Mouse (Mus musculus) CD4-positive, CD25-positive, alpha-beta regulatory T cell, adult 4 months (primary cell): ENCODE results near the gene Cavin4. TPM values are rescaled to one million over a fixed set of nuclear protein-coding genes. Genes with fewer than 3 reads are reported as not detected.

Experiments
- ATAC-seq: one replicate; pipeline ENCODE4 v1.8.0; 2017
- polyA plus RNA-seq, 2 experiments: library from polyadenylated mRNA; unstranded; fragments of 100-300 nt; shearing (Covaris generic); gene quantifications; one replicate each; pipeline ENCODE4 v1.2.1; 2017

Gene Cavin4
- polyA plus RNA-seq, result not detected

DNA sequence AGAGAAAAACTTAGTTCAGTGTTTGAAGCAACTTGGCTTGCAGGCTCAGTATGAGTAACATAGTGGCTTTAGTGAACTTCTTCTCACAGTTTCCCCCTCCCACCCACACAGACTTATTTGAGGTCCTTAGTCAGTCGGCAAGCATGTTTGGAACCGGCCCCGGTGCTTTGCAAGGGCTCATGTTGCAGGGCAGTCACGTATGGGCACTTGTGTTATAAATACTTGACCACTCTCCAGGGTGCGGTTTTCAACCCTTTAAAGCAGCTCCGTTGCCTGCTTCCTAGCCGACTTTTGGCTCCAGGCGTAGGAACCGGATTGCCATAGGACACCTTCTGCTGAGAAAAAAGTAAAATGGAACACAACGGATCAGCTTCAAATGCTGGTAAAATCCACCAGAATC lies at the start of gene Cavin4:
Gene Cavin4, plus strand, starts transcription at position 244 of the 400 bp plus-strand sequence.
- no peak for ATAC-seq

DNA sequence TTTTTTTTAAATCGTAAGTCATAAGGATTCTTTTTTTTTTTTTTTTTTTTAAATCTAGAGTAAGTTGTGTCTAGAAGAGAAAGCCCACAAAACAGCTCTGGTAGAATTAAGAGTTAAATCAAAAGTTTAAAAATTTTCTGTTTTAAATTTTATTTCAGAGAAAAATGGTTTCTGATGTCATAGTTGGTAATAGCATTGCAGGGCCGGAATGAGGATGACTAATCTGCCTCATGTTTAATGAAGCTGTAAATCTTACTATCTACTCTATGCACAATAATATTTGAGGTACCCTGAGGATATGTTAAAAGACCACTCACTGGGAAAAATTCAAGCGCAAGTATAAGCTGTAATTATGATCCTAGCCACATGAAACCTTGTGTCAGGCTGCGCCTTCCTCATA lies 47.8 kb upstream of the Cavin4 start:
- ATAC-seq, result no peak

DNA sequence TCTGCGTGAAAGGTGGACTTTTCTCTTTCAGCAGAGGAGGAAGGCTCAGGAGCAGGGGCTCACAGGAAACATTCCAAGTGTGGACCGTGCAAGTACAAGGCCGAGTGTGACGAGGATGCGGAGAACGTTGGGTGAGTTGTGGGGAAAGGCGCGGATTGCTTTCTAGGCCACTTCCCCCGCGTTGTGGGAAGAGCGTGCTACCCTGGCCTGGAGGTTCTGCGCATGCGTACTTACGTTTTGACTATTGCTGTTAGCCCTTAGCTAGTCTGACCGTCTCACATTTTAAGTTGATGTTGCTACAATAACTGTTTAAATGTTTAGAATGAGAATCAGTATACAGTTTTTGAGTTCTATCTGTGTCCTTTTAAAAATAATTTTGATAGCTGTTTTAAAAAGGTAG lies 46.1 kb upstream of the Cavin4 start:
- ATAC-seq, result no peak

DNA sequence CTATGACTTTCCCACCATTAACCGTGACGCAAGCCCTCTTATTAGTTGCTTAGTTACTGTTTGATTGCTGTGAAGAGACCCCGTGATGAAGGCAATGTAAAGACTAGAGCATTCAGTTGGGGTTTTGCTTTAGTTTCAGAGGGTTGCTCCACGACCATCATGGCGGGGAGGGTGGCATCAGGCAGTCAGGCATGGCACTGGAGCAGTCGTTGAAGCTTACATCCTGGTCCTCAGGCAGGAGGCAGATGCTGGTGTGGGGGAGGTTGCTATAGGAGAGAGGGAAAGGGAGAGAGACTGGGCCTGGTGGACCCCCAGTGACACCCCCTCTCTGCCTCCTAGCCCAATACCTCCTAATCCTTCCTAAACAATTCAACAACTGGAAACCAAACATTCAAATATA lies 43.2 kb upstream of the Cavin4 start:
- ATAC-seq, result no peak

DNA sequence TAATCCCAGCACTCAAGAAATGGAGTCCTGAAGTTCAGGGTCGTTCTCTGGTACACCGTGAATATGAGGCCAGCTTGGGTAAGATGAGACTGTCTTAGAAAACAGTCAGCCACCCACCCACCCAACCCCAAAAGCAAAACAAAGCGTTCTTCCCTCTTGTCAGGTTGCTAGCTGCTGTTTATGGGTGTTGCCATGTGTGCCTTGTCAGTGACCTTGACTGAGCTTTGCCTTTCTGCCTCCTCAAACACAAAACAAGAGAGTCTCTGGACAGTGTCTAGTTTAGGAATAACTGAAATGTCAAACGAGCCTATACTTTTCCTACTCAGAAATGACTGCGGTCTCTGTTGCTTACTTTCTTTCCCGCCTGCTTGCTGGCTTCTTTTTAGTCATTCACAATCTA lies 41.1 kb upstream of the Cavin4 start:
- no peak for ATAC-seq

DNA sequence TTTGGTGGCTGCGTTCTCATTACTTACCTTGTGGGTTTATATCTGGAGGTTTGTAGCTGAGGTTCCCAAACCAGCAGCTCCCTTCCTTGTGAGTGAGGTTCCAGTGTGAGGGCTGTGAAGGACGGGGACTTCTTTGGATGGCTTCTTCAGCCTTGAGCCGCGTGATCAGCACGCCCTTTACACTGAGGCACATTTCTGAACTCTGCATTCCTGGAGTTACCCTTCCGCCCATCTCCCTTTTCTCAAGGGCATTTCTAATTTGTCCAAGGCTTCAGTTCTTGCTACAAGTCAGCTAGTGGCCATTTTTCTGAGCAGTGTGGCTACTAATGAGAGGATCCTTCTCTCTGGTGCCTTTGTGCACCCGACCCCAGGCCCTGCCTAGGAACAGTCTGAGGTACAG lies 40.4 kb upstream of the Cavin4 start:
- no peak for ATAC-seq

DNA sequence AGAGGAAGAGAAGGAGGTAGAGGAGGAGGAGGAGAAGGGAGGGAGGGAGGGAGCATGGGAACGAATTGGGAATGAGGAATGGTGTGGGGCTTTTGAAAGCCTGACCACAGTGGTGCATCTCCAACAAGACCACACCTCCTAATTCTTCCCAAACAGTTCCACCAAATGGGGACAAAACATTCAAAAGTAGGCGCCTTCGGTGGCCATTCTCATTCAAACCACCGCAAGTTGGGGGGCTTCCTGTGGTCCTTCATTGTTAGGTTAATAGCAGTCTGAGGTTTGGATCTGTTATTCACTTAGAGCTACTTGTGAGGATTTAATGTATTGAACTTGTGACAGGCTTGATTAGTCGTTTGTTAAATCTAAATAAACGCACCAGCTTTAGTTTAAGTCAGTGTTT lies 38.4 kb upstream of the Cavin4 start:
- ATAC-seq, result no peak

DNA sequence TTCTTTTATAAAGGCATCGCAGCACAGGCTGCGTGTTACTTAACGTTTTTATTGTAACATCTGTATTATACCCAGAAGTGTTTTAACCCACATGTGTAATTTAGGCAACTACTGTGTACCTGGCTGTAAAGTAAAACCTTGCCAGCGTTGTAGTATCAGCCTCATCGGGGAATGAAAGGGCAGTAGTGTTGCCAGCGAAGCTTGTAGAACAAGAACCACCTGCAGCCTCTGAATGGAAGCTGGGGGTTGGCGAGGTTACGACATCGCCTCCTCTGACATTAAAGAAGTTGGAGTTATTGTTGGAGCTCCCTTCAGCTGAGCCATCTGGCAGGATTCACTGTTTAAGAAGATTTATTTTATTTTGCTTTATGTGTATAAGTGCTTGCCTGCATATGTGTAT lies 37.5 kb upstream of the Cavin4 start:
- no peak for ATAC-seq

DNA sequence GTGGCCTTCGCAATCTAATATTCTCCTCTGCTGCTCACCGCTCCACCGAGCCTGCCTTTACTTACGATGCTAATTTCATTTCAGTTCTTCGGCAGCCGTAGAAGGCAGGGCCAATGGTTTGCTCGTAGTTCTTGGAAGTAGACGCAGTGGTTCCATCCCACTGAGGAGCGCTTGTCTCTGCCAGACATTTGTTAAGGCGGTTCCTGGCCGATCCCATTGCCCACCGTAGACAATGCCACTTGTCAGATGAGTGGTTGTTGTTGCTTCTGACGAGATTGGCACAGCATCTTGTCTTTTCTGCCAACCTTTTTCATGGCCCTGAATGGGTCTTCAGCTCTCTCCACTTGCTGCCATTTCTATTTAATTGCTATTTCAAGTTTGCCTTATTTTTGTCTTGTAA lies 33.9 kb upstream of the Cavin4 start:
- no peak for ATAC-seq

DNA sequence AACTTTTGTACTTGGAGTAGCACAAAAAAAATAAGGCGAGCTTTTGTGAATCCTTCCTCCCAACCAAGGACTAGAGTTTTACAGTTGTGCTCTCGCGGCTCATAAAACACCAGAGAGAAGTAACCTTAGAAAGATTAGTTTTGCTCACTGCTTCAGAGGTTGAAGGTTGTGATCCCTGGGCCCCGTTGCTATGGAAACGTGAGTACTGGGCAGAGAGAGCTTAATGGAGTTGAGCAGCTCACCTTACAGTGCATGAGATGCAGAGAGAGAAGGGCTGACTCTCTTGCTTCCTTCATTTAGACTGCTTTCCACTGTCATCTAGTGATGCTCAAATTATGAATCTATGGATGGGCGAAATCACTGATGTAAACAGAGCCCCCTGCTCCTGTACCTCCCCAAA lies 29.8 kb upstream of the Cavin4 start:
- ATAC-seq, result no peak

DNA sequence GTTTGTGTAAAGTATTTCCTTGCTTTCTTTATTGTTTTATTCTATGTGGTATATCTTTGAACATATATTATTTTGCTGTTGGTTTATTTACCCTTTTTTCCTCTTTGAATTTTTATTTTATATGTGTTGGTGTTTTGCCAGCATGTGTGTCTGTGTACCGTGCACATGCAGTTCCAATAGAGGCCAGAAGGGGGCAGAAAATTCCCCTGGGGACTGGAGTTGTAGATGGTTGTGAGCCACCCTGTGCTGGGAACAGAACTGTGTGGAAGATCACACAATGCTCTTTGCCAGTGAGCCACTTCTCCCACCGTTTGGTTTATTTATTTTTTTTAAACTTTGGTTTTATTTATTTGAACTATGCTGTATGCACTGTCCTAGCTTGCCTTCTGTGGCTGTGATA lies 29.3 kb upstream of the Cavin4 start:
- no peak for ATAC-seq

DNA sequence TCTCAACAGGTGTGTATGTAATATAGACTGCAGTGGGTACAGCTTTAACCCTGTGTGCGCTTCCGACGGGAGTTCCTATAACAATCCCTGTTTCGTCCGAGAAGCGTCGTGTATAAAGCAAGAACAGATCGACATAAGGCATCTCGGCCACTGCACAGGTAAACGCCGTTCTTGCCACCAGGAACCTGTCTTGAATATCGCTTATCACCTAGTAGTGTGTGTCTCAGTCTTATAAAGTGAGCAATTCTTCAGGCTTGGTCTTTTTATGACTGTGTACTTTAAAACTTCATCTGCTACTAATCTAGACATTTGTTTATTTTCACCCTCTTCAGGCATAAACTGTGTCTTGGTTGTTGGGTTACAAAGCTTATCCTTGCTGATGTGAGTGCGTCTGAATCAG lies 26.5 kb upstream of the Cavin4 start:
- ATAC-seq, result no peak

DNA sequence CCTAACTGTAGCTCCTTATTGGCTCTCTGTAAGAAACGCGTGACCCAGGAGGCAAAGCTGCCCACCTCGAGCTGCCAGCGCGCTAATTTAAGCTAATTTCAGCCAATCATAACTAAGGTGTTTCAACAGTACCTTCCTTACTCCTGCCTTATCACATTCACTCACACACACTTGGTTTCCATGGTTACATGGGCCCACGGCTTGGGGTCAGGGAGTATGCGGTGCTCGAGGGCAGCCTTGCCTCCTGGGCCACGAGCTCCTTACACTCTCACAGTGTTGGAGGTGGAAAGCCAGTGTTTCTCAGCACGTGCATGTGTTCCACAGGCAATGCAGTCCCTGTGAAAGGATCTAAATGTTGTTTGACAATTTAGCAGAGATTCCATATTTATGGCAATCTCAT lies 25.2 kb upstream of the Cavin4 start:
- no peak for ATAC-seq

DNA sequence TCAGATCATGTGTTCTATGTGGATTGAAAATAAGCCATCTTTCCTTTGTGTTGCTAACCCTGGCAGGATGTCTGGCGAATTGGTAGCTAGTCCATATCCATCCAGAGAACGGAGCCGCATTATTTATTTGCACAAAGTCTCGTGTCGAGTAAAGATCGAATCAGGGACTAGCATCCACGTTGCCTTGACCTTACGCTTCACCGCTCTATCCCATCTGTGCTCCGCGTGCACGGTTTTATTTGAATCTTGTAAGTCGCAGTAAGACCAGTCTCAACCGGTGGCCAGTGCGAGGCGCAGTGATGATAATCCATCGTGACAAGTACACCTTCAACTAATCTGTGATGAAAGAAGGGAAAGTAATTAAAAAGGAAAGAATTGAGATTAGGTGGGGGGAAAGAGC lies 23.8 kb upstream of the Cavin4 start:
- ATAC-seq, result no peak

DNA sequence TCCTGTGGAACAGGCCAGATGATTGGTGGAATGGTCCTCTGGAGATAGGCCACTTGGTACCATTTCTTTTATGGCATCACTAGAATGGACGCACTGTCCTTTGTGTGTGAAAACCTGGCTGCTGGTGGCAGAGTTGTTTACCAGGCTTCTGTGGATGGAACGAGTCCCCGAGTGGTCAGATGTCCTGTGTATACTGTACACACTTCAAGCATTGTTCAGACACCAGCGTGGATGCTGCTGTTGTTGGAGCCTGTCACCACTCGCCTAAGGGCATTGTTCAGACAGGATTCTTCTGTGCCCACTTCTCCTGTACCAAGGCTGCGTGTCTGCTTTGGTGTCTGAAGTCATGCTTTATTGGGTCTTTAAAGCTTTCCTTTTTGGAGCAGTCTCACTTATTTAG lies 19.5 kb upstream of the Cavin4 start:
- no peak for ATAC-seq

DNA sequence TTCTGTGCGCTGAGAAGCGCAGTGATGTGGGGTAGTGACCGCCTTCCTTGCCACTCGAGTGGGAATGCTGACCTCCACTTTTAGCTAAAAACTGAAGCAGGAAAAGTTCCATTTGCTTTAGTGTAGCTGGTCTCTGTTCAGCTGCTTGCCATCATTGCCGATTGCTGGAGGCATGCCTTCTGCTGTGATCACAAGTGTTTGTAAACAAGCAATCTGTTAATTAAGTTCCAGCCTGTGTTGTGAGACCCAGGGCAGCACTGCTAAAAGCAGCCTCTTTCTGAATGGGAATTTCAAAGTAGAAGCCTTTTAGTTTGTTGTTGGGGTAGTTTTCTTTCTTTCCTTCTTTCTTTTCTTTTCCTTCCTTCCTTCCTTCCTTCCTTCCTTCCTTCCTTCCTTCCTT lies 17.2 kb upstream of the Cavin4 start:
- no peak for ATAC-seq

DNA sequence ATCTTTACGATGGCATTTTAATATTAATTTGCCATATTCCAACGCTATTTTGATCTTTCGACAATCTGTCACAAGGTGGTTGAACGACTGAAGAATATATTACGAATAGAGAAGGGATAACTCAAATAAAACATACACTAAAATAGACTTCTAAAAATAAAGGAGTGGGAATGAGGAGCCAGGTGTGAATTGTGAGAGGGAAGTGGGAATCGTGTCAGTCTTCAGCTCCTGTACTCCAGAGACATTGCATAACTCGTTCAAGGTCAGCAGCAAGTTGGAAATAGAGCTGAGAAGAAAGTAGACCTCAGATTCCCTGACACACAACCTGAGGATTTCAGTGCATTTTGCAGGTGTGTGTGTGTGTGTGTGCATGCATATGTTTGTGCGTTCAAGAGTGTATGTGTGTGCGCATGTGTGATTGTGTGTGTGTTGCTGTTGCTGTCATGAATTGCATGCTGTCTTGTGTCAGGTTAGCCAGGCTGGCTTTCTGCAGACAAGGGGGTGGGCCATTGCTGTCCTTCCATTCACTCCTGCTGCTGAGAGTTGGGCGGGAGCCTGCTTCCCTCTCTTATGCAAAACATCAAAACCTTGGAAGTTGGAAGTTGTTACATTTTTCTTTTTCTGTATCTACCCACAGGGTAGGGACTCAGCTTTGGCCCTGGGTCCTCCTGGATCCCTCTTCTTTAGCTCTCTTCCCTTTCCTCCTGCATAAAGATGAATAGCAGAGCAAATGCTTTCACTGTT lies 12.5 kb upstream of the Cavin4 start:
- ATAC-seq, result no peak

DNA sequence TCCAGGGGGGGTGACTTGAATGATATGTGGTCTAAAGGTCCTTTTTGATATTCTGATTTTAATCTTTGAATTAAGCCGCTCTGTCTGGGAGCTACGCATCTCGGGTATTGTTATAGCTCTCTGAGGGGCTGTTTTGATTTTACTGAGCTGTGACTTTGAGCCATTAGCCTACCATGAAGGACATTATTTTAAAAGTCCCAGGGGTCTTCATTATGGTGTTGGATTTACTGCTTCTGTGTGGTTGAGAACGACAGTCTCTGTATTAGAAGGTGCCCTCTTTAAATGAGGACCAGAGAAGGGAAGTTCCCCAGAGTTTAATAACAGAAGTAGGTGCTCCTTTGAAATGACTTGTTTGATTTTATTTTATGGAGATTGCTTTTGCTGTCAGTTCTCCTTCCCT lies 9.2 kb upstream of the Cavin4 start:
- ATAC-seq, result no peak

DNA sequence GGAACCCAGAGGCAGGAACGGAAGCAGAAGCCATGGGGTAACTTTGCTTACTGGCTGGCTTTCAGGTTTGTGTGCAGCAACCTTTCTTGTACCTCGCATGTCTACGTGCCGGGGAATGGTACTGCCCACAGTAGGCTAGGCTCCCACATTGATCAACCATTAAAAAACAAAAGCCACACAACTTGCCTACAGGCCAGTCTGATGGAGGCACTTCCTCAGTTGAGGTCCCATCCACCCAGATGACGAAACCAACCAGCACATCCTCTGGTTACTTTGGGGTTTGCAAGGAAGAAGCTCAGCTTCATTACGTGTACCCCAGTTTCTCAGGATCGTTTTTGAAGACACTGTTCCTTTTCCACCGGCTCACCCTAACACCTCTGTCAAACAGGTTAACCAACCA lies 6.8 kb upstream of the Cavin4 start:
- ATAC-seq, result no peak

DNA sequence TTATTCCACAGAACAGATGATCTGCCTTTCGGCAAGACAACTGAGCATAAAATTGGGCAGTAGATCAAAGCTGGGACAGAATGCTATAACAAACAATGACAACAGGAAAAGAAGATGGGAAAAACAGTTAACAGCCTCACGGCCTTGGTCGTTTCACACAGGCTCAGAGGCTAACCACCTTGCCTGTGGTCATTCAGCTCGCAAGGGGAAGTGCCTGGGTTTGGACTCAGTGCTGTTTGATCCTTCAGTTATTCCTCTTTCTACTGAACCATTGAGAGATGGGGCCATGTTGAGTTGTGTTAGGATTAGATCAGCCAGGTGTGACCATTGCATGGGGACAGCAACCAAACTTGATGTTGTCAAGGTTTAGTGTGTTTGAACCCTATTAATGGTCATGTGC lies 3.2 kb upstream of the Cavin4 start:
- no peak for ATAC-seq

DNA sequence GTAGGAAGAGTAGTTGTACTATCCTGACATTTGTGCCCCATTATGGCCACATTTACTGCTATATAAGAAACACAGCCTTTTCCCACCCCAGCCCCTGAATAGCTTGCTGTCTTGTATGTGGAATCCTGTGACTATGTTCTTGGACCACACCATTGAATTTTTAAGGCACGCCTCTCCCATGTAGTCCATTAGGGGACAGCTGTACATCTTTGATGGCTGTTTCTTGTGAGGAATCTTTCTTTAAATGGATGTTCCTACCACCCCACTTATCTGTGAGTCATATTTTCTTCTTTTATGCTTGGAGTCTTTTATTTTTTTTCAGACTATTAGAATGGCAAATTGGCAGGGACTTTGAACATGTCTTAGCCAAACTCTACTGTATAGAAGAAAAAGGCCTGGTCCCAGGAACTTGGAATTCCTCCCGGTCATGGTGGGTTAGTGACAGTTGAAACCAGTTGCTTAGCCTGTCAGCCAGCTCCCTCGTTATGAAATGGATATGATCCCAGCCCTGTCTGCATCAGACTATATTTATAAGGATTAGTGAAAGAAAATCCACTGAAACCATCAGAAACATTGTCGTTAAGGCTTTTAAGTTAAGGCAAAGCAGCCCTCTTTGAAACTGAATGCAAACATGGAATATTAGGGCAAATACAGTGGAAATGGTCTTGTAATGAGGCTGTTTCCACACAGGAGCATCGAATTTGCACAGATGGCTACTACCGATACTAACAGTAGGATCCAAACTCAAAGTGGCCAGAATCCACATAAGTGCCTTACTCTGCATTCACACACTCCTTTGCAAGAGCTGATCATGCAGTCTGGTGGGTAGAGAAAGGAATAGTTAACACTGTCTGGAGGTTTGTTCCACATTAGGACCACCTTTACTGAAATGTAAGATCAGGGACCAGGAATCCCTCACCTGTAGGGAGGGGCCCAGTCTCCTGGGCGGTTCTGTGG lies 2.4 kb upstream of the Cavin4 start:
- ATAC-seq, result no peak

DNA sequence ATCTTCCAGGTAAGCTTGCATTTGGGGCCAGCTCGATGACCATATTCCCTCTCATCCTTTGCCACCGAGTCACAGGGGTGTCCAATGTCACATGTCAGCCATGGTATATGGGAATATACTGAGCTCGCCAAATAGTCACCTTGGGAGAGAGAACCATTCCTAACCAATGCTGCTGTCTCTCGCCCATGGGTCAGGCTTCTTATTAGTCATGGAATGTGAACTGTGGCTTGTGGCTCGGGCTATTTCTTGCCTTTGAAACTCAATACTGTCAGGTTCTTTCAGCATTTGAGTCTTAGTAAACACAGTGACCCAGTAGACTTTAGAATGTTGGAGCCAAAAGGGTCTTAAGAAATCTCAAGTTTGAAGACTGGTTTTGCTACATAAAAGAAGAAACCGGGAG lies 707 bp downstream of the Cavin4 start:
- no peak for ATAC-seq

DNA sequence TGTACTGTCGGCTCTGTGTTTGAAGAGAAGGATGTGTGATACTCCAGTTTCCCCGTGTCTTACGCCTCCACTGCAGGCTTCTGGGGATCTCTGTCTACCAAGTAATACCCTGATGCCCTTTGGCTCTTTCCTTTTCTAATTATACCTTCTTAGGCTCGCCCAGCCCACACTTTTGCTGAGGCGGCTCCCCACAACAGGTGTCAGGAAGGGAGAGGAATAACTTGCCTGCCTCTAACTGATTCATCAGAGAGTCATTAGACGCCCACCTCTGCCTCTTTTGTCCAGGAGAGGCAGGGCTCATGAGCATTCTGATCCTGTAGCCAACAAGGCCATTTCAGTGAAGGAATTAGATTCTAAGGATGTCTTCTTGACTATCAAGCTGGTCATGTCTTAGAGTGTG lies 4.0 kb downstream of the Cavin4 start:
- no peak for ATAC-seq

DNA sequence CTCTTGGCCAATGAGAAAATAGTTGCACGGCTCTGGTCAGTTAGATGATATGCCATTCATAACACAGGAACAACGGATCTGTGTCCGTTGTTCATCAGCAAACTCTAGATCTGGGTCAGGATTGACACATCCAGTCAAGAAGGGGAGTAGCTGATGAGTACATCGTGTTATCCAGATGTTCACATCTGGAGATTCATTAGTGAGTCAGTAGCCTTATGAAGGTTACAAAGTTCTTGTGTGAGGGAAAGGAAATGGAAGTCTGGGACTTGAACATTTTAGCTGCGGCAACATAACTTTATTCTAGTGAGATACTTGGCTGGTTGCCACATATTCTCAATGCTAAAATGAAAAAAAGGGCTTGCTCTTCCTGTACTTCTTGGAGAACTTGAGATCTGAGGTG lies 9.6 kb downstream of the Cavin4 start:
- no peak for ATAC-seq
